Mouse (Mus musculus): ENCODE results near the gene Xkr7.

GRCm38 (mm10) chr2:153015804-153016203, 15.8 kb upstream of the Xkr7 start:
- TF ChIP-seq CTCF (IDR thresholded peaks at IDR 0.05; ENCODE audit: insufficient read depth, low read length) (no peak), POLR2A (IDR thresholded peaks at IDR 0.05; ENCODE audit: borderline replicate concordance, extremely low read depth, low read depth, low read length) (no peak)
